Mouse (Mus musculus) heart, postnatal 0 days (tissue): Measurements from ENCODE around the gene Itga10.

ENCODE experiments used
- CTCF ChIP-seq: IDR thresholded peaks from 2 replicates; pipeline ENCODE4 v1.5.1; 2016; ENCODE audit warnings: antibody characterized with exemption, control low read depth, low read depth
- EP300 ChIP-seq: IDR thresholded peaks from 2 replicates; pipeline ENCODE4 v1.6.1; 2016; ENCODE audit warnings: antibody characterized with exemption, low read depth

GRCm38 (mm10) chr3:96675171-96675570, 29.8 kb downstream of the Itga10 start:
- no peak for TF ChIP-seq CTCF
- no peak for TF ChIP-seq EP300
